Mouse (Mus musculus): ENCODE measurements at regions not wholly inside any gene's neighbourhood (a gene's known extent, or its start where the extent isn't known, plus 50 kb on each side); places are given as distances from the start of the nearest gene placed in this dataset.

DNA sequence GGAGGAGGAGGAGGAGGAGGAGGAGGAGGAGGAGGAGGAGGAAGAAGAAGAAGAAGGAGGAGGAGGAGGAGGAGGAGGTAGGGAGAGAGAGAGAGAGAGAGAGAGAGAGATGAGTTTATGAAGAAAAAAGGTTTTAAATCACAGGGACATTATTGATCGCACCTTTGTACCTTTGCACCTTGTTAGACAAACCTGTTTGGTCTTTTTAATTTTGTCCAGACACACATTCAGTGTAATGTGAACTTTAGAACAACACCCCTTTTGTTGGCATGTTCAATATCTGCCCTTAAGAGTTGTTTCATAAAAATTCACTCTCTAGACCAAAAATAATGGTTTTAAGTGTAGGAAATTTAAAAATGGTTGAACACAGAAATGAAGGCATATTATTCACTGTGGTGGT lies 527.5 kb upstream of the Gm5415 start:
- intact Hi-C loops (cut with DNase I): no loop called here
- no peak for DNase-seq (ENCODE audit: low spot score in 2 of 2)

DNA sequence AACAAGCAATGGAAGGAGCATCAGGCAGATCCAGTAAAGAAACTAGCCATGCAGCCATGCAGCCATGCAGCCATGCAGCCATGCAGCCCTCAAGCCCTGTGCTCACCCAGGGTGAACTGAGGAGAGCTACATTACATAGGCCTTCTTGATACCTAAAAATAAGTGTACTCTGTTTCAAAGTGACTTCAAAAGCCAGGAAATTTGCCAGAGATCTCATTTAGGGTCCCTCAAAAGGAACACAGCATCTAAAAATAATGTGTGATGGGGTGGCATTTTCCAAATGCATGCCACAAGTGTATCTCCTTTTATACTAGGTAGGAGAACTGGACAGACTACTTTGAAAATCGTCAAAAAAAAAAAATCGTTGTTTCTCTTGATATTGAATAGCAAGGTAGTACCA lies 510.9 kb upstream of the Gm5415 start:
- intact Hi-C loops (cut with DNase I): no loop called here
- no peak for DNase-seq (ENCODE audit: low spot score in 2 of 2)

DNA sequence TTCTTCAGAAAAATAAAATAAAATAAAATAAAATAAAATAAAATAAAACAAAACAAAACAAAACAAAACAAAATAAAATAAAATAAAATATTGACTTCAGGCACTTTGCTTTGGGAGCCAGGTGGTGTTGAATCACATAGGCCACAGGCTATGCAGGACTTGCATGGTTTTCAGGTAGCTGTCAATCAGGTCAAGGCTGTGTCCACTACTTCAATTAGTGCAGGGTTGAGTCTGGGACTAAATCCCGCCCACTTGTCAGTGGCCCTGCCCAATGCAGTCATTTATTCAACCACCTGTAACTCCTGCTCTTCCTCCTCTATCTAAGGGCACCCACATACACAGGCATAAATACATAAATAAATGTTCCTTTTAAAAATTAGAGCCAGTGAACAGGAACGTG lies 497.3 kb upstream of the Gm5415 start:
- intact Hi-C loops (cut with DNase I): no loop called here
- DNase-seq (ENCODE audit: low spot score in 2 of 2): no peak

DNA sequence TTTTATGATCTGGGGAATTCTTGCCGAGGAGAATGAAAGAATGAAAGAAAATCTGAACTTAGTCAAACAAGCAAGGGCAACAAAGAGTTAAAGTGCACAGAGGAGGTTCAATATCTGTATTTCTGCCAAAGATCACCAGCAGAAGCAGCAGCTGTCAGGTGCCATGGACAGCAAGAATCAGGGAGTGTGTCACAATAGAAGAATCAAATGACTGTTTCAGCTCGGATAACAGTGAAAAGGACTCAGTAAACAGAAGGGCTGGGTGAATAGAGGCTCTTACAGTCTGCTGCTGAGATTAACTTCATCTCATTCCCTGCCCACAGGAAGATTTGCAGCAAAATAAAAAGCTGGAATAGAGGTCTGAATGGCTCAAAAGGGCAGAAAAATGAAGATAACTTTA lies 495.3 kb upstream of the Gm5415 start:
- peak in 1 of 2 experiments; percentile 18 for DNase-seq (ENCODE audit: low spot score in 2 of 2)

DNA sequence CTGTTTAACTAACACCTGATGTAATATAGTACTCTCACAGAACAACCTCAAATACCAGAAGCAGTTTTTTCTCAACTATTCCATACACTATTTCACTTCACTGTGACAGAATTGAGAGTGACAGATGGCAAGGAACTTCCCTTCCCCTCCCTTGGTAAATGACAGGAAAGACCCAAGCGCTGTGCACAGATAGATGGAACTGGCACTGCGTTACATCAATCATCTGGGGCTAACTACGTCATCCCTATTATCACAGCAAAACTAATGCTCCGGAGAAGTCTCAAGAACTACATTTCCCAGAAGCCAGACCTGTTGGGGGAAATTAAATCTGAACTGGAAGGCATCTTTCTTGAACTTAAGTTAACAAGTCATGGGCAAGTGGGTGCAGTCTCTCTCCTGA lies 493.6 kb upstream of the Gm5415 start:
- DNase-seq (ENCODE audit: low spot score in 2 of 2): no peak
- intact Hi-C loops (cut with DNase I): no loop called here

More for the DNA sequence above, 495.3 kb upstream of the Gm5415 start:
- intact Hi-C loops (cut with DNase I): no loop called here

DNA sequence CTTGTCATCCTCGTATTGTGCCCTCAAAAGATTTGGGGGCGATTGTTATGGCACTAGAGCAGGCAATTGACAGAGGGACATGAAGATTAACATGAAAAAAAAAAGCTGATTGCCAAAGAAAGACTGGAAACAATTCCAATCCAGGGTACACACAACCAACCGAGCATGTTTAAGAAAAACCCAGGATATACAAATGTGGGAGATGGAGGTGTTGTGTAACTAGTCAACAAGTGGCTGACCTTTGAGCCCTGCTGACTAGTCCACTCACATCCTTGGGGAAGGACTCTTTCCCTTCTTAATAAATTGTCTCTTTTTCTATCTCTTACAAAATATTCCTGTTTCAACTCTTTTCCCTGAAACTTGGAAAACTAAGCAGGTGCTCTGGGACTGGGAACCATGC lies 484.9 kb upstream of the Gm5415 start:
- DNase-seq (ENCODE audit: low spot score in 2 of 2): no peak

DNA sequence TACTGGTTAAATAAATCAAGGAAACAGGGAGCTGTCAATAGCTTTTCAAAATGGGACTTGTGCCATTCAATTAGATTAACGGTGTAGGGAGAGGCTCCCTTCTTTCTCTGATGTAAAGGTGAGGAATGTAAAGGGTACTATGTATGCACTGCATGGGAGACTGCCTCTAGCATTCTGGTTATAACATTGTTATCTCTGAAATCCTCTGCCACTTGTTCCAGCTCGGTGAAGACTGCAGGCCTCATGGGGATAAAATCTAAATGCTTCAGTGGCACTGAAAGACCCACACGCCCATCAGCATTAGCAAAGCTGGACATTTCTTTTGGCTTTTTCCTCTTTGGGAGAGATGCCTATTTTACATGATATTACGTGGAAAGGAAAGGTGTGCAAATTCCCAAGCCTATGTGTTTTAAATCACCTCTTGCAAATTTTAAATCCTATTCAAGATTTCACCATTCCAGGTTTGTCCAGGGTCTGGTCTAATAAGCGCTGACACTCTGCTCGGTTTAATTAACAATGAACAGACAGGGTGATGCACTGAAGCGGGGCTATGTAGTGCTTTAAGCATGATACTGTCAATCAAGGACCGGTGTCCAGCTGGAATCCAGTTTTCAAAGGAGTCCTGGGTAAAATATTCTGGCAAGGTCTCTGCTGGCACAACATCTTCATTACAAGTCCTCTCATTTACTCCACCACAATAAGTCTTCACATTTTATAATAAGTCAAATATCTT lies 479.8 kb upstream of the Gm5415 start:
- DNase-seq (ENCODE audit: low spot score in 2 of 2): no peak
- intact Hi-C loops (cut with DNase I): no loop called here

More for the DNA sequence above, 484.9 kb upstream of the Gm5415 start:
- intact Hi-C loops (cut with DNase I): no loop called here

DNA sequence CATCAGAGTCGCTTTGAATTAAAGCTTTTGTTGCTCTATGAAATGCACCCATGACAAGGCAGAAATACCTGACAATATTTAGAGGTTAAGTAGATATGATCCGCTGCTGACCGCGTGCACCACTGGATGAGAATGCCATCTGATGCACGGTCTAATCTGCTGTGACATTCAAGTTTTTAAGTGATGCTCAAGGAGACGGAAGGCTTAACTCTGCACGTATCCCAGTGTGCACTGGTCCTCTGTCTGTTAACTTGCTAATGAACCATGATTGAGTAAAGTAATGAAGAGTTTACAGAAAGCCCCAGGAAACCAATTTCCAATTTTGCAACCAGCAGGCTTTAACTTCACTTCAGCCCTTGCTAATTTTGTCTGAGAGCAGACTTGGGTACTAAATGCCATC lies 478.3 kb upstream of the Gm5415 start:
- intact Hi-C loops (cut with DNase I): no loop called here
- no peak for DNase-seq (ENCODE audit: low spot score in 2 of 2)

DNA sequence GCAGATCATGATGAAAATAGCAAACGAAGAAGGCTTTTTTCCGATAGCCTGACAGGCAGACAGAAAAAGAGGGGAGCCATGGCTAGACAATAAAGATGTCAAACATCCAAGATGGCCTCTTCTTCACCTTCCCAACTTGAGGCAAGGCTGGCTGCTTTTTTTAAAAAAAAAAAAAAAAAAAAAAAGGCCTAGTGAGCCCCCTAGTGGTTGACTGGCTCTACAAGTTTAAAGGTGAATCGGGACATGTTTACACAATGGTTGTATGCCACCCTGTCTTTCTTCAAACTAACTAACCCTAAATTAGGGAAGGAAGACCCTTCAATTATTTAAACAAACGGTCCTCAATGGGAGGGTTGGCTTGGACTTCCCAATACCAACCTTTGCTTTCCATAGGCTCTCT lies 475.8 kb upstream of the Gm5415 start:
- DNase-seq (ENCODE audit: low spot score in 2 of 2): no peak
- intact Hi-C loops (cut with DNase I): no loop called here

DNA sequence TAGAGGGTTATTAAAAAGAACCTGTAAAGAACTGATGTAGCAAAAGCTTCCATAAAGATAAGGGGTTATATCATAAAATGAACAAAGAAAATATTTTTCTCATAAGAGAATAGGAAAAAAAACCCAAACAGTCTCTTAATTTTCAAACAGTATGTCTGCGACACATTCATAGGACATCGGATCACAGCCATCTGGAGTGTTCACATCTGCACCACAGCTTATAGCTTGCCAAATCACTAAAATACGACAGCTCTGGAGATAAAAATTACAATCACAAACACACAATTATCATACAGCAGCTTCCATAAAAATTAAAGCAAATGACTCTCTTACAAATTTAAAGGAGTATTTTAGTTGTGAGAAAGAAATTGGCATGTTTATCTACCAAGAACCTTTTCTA lies 456.9 kb upstream of the Gm5415 start:
- no peak for DNase-seq (ENCODE audit: low spot score in 2 of 2)
- intact Hi-C loops (cut with DNase I): no loop called here

DNA sequence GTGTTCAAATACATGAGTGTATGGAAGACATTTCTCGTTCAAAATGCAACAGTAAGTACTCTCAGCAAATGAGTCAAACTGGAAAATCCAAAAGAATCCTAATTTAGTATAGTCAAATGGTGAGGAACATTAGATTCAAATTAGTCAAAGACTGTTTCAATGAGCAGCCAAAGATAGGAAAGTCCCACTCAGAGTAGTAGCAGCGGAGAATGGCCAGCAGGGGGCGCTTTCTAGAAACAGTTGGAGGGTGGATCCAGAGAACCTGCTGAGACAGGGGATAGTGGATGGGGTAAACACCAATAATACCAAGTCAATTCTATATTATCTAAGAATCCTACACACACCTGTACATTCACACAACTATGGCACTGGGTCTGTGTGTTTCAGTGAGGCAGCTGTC lies 417.9 kb upstream of the Gm5415 start:
- no peak for DNase-seq (ENCODE audit: low spot score in 2 of 2)
- intact Hi-C loops (cut with DNase I): no loop called here

DNA sequence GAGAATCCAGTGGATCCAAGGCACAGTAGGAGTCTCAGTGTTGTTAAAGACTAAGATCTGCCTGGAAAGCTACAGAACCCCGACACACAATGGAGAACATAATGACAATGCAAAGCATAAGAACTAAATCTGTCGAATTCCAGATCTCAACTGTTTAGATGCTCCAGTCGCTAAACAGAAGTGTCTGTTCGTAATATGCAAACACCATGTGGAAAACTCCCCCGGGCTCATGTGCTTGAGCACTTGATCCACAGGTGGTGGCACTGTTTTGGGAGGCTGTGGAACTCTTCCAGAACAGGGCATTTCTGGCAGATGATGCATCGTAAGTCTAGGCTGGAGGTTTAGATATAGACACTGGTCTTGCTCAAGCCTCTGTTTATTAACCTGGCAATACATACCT lies 412.2 kb upstream of the Gm5415 start:
- DNase-seq (ENCODE audit: low spot score in 2 of 2): no peak
- intact Hi-C loops (cut with DNase I): no loop called here

DNA sequence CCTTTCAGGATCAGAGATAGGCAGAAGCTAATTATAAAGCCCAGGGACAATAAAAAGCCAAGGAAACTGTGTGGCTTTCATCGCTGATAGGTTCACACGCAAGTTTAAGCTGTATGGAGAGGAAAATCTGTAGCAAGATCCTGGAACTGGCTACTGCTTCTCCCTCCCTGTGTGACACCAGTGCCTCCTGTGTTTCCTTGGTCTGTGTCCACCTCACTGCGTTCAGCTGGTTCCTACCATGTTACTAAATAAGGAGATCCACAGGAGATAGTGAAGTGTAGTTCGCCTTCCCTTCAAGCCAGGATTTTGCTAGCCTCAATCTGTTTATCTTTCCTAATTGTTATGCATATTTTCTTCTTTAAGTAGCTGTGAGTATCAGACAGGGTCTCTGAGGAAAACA lies 399.2 kb upstream of the Gm5415 start:
- intact Hi-C loops (cut with DNase I): no loop called here

DNA sequence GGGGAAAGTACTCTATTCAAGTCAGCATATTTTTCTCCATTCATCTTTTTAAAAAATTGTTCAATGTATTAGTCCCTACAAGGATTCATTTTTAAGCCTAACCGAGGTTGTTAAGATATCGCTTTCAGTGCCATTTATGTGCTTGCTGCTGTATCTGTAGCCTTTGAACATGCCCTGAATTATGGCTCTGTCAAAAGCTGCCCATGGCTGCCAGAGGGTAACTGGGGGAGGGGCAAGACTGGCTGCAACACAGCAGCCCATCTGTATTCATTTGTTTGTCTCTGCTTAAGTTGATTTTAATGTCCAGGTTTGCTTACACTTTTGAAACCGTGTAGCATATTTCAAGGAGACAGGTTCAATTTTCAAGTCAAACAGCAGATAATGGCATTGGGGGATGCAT lies 383.3 kb upstream of the Gm5415 start:
- no peak for DNase-seq (ENCODE audit: low spot score in 2 of 2)
- intact Hi-C loops (cut with DNase I): no loop called here

More for the DNA sequence above, 399.2 kb upstream of the Gm5415 start:
- DNase-seq (ENCODE audit: low spot score in 2 of 2): no peak

DNA sequence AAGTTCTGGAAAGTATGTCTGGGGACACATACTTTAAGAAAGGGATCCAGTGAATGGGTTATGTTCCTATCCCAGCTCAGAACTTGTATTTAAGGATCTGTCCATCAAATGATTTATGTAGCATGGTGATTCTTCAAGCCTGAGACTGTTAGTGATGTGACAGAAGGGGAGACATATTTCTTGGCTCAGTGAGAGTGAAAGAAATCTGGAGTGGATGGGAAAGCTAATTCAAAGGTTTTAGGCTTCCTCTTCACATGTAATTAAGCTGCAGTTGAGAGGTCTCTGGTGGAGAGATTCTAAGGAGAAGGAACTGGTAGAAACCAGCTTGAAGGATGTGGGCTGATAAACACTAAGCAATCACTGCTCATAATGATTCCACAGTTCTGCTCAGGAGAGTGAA lies 355.3 kb upstream of the Gm5415 start:
- DNase-seq (ENCODE audit: low spot score in 2 of 2): no peak
- intact Hi-C loops (cut with DNase I): no loop called here

DNA sequence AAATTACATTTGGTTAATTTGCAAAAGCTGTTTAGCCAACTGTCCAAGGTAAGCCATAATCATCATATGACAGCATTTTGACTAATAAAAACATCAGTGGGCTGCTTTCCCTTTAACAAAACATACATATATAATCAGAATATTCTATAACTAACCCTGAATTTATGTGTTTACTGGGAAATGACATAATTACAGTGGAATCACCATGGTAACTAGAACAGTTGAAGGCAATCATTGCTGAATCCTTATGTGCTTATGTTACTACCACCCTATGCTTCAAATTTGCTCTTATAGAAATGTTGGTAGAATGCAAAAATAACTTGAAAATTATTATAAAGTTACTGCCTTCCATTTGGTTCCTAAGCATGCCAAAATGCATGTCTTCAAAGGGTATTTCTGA lies 340.6 kb upstream of the Gm5415 start:
- DNase-seq (ENCODE audit: low spot score in 2 of 2): no peak
- intact Hi-C loops (cut with DNase I): no loop called here

DNA sequence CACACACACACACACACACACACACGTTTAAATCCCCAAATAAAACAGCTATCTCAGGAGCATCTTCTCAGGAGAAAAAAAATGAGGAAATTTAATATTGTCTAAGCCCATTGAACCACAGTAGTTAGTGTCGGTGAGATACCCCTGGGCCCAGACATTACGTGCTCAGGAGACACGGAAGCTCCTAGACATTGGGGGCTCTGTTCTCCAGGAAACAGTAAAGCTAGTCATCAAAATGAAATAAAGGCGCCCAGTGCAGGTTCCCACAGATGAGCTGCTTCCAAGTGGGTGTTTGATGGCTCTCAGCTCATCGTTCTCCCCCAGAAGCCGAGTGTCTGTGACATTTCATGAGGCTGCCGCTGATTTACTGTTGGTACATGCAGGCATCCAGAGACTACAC lies 325.8 kb upstream of the Gm5415 start:
- DNase-seq (ENCODE audit: low spot score in 2 of 2): peak; percentile 10 to 13
- intact Hi-C loops (cut with DNase I): no loop called here

DNA sequence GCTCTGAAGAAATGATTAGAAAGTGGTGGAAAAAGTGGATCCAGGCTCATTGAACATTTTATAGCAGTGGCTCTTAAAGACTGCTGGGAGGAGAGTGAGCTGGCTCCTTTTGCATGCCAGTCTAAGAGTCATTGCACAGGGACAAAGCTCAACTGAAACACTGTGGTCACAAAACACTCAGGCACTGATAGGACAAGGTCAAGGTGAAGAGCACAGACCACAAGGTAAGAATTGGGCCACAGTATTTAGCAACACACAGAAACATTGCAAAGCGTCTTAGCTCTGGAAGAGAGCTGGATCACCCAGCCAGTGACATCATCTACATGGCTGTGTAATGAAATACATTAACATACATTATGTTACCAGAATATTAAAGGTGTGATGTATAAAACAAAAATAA lies 319.0 kb upstream of the Gm5415 start:
- no peak for DNase-seq (ENCODE audit: low spot score in 2 of 2)
- intact Hi-C loops (cut with DNase I): no loop called here

DNA sequence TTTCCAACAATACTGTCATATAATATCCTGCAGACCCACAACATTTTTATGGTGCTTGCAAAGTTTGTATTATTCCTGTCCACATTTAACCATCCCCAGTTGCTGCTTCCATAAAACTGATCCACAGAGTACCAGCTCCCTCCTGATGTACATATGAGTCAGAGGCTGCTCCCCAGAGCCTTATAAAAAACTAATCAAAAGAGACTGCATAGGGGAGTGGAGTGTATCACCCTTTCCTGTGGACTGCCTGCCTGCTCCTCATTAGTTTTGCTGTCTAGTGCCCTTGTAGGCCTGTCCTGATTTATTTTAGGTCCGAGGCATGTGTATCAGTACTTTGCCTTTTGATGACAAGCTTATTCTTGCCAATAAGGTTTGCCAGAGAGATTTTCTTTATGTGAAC lies 310.9 kb upstream of the Gm5415 start:
- intact Hi-C loops (cut with DNase I): no loop called here
- DNase-seq (ENCODE audit: low spot score in 2 of 2): no peak

Data from left cerebral cortex, postnatal 25 days (tissue).